Mouse (Mus musculus): ENCODE data around the gene Snrpd3.

DNA sequence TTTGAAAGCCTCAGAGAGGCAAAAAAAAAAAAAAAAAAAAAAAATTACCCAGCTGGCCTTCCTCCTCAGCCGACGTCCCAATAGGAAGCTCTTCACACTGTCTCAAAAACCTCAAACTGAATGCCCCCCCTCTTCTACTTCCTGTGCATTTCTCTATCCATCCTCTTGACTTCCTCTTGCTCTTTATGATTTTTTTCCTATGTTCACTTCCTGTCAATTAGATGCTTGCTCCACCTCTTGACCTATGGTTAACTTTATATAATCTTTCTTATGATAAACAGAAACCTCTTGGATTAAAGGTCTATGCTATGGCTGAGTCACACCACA is 25.5 kb upstream of the Snrpd3 start:
- no peak for TF ChIP-seq EP300 (IDR thresholded peaks at IDR 0.05; ENCODE audit: insufficient read depth, low read depth, low read length)
- TF ChIP-seq CTCF (IDR thresholded peaks at IDR 0.05; ENCODE audit: low read depth, low read length) = no peak
- no peak for TF ChIP-seq POLR2A (IDR thresholded peaks at IDR 0.05; ENCODE audit: insufficient read depth, low read length)
